Mouse (Mus musculus) spleen, adult 18-20 months (tissue): Measurements from ENCODE around the gene Abat.
"Not testable (repeated sequence)": the region's sequence is repeated elsewhere in the genome, so short reads cannot be mapped to it uniquely, and the experiment has no call there.

Experiments used
- DNase-seq, 2 experiments: peaks; one replicate each; pipeline ENCODE4 v3.0.0; 2022; ENCODE audit warnings: mixed read lengths in 2 of 2

Gene Abat

DNA sequence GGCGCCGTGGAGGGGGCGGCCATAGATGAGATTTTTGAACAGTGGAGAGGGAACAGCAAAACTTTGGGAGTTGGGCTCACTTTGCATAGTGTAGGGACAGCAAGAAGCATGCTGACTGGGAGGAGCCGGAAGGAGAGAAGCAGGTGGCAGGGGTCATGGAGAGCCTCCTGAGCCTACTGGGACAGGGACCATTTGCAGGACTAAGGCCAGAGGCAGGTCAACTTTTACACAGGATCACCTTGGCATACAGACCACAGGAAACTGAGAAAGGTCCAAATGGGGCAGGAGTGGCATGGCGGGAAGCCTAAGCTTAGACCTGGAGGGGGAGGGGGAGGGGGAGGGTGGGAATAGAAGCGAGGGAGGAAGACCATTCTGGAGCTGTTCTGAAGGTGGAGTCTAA is 20.2 kb downstream of the Abat start:
- no peak for DNase-seq

DNA sequence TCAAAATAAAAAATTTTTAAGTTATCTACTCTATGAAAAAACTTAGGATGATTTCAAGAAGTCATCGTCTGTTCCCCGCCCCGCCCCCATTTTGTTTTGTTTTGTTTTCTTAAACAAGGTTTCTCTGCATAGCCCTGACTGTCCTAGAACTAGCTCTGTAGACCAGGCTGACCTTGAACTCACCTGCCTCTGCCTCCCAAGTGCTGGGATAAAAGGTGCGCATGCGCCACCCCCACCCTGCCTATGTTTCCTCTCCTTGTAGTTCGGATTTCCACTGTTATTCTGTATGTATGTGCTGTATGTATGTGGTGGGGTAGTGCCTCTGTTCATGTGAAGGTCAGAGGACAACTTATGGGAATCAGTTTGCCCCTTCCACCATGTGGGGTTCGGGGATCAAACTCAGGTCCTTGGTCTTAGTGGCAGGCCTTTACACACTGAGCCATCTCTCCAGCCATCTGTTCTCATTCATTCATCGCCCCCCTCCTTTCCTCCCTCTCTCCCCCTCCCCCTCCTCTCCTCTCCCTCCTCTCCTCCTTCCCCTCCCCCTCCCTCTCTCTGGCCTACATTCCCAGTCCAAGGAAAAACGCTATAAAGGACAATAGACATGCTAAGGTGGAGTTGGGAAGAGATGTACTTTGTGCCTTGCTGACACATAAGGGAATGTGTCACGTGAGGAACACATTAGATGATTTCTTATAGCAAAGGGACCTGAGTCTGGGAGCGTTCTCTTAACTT is 21.4 kb downstream of the Abat start:
- DNase-seq = no peak

DNA sequence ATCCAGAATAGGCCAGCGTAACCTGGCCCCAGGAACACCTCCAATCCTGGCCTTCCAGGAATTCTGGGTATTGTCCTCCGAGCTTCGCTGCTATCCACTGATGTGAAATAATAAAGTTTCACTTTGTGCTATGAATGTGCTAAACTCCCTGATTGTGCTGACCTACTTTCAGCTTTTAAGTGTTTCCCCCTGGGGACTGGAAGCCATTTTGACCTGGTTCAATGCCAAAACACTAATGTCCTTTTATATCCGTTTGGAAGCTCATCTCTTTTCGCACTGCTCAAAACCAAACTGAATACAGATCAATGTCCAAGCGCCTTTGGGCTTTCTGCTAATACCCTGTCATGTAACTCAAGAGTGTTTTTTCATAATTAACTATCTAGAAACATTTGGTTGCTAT is 22.2 kb downstream of the Abat start:
- no peak for DNase-seq

DNA sequence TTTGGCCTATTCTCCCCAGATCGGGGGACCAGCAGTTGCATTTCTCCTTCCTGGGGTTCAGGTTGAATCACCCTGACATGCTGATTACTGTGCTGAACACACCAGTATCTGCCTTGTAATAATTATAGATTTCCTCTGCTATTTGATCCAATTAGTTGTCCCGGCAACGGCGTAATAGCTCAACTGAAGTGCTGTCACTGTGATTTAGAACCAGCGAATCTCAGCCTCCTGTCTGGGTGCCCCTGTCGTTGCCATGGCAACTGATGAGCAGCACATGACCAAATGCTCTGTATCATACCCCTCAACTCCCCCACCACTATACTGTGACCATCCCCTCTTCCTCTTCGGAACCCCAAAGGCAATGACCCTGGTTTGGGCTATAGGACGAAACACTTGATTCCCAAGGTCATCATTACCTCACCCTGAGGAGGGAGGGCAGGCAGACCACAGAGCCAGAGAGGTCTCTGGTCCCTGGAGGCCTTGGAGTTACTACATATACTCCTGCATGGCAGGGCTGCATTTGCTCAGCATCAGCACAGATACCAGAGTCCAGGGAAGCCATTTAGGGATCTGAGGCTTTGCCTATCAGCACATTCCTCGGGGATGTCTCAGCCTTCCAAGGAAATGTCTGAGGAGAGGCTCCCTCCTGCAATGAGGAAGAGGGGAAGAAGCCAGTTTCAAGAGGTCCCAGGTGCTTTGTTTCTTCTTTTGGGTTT is 26.1 kb downstream of the Abat start:
- DNase-seq = no peak

DNA sequence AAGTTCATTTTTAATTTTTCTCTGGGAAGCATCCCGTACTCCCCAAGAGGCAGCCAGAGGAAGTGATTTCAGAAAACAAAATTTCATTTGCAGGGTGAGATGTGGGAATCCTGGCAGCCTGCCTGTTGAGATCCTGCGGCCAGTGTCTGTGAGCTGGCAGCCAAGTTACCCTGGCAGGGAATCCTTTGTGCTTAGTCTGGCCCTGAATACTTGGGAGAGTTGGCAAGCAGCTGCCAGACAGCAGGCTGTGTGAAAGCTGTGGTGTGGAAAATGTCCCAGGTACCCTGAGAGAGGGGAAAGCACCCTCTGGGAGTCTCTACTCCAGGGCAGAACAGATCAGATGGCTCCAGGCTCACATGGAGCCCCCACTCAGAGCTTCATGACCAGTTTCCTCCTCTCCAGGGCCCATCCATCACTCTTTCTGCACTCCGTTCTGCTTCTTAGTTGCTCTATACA is 27.7 kb downstream of the Abat start:
- DNase-seq = peak in 1 of 2 experiments; percentile 10

DNA sequence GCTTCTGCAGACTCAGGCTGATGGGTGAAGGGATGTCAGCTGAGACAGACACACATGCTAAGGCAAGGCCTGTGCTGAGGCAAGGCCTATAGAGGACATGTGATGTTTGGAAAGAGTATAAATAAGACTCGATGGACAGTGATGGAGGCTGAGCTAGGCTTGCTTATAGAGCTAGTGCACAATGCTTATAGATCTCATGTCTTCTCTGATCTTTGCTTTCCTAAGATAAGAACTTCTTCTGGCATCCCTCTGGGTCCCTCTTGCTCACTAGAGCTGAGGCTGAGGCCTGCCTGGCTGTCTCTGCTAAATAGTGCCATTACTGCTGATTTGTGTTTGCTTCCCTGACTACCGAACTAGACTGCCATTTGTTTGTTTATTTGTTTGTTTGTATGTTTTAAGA is 34.6 kb downstream of the Abat start:
- no peak for DNase-seq

DNA sequence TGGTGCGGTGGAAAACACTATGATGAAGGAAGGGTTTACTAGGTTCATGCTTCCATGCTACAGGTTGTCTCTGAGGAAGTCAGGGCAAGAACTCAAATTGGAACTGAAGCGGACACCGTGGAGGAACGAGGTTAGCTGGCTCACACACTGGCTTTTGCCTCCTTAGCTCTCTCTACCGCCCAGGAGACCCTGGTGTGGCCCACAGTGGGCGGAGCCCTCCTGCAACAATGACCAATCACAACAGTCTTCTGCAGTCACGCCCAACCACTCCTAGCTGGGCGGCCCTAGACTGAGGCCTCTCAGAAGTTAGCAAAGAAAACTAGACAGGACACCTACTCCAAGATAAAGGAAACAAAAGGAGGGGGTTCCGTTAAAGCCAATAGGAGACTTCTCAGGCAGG is 36.3 kb downstream of the Abat start:
- no peak for DNase-seq

DNA sequence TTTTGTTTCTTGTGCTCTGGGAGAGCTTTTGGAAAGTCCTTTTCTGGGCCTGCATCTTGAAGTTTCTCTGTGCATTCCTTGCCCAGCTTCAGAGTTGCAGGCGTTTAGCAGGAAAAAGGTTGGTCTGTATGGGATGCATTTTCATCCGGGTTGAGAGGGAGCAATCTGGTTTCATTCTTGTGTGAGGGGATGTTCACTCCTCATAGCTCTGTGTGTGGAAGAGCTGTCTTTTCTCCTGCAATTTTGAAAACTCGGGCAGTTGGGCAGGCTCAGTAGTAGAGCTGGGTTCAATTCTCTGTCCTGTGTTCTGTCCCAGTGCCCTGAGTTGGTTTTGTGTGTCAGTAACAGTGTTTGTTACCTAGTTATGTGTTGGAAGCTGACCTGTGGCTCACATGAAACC is 41.1 kb downstream of the Abat start:
- no peak for DNase-seq

DNA sequence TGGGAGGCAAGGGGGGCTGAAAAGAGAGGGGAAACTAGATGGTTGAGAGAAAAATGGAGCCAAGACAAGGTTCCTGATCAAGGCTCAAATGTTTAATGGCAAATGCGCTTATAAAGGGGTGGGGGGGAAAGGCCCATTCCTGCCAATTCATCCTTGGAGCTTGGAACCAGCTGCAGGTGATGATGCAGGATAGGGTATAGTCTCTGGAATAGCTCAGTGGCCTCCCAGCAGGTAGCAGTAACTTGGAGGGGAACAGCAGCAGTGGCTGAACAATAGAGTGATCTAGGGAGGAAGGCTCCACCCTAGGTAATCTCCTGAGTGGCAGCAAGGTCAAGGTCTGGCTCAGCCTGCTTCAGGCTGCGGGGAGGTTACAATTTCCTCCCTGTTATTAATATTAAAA is 41.5 kb downstream of the Abat start:
- not testable (repeated sequence) for DNase-seq

DNA sequence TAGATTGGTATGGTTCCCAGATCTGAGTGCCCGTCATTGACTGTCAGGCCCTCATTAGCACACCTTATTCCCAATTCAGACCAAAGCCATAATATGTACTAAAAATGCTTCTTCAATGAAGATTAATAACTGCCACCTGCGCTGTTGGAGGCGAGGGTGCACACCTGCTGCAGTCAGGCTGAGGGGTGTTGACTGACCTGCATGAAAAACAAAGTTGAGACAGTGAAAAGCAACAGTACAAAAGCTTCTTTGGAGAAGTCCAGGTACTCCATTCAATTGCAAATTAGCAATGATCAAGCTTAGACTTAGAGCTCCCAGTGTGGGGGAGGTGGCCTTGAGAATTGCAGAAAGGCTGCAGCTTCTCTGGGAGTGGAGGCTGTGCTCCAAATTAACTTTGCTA is 42.1 kb downstream of the Abat start:
- DNase-seq = not testable (repeated sequence)

DNA sequence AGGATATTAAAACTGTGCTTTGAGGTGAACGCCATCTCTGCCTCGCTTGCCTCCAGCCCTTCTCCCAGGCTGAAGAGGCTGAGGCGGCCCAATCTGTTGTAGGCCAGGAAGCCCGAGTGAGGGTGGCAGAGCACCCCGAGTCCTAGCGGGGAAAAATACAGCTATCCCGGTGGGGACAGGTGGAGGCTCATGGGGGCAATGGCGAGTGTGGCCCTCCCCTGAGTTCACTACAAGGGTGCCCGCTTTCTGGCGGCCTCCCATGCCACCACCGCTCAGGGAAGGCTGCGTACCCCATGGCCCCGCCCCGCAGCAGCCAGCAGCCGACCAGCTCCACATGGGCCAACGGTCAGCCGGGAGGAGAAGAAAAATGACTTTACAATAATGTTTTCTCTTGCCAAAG is 46.9 kb downstream of the Abat start:
- DNase-seq = no peak

DNA sequence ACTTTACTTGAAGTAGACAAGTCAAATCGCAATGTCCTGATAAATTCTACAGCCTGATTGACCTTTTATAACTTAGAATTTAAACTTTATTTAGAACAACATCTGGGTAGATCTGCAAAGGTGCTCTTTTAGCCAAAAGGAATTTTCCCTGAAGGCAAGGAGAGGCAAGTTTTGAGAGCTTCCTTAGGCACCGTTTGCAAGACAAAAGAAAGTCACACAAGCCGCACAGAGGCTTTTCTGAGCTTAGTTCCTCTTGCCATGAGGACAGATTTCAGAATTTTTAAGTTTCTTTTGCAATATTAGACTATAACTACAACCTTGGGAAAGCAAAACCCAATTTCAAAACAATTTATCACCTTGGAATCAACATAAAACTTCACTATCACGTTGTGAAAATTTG is 47.9 kb downstream of the Abat start:
- DNase-seq = not testable (repeated sequence)

DNA sequence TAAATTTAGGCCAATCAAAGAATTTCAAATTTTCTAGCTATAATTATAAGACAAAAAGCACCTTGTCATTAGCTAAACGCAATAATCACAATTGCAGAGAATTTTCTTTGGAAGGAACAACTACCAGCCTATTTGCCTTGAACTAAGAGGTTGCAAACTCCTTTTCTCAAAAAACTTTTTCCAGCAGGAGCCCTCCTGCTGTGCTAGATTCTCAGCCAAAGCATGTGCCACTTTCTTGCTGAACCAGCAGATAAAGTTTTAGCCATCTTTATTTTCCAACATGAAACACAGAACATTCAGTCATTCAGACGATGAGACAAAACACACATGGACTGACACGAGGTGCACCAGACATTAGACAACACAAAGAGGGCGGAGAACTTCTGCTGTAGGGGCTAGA is 48.6 kb downstream of the Abat start:
- not testable (repeated sequence) for DNase-seq

DNA sequence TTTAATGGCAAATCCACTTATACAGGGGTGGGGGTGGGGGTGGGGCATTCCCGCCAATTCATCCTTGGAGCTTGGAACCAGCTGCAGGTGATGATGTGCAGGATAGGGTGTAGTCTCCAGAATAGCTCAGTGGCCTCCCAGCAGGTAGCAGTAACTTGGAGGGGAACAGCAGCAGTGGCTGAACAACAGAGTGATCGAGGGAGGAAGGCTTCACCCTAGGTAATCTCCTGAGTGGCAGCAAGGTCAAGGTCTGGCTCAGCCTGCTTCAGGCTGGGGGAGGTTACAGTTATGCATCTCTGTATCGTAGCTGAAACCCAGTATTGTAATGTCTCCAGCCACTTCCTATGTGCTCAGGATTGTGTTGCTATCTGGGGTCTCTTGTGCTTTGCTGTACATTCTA is 49.6 kb downstream of the Abat start:
- DNase-seq = not testable (repeated sequence)

DNA sequence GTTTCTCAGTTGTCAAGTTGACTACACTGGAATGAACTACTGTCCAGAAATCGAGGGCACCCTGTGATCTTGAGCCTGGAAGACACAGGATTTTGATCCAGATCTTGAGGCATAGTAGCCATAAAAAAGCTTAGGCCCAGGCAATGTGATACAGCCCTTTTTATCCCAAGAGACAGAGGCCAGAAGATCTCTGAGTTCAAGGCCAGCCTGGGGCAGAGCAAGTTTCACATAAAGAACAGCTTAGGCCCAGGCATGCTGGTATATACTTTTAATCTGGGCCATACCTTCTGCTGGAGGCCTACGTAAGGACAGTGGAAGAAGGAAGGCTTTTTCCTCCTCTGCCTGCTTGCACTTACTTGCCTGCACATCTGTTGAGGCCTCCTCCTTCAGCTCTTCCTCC is 51.6 kb downstream of the Abat start:
- DNase-seq = no peak

DNA sequence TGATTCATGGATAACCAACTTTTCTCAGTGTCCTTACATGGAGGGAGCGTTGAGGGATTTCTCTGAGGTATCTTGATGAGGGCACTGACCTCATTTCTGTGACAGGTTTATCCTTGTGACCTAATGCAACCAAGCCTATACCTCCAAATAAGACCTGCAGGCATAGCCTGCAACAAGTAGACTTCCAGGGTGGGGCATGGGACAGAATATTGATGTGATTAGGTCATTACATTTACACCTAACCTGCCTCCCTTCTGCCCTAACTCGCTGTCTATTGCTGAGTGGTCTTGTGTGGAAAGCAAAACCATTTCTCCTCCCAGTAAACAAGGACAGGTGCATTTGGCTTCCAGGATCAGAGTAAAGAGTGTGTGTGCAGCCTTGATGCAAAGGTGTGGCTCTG is 52.3 kb downstream of the Abat start:
- DNase-seq = no peak

DNA sequence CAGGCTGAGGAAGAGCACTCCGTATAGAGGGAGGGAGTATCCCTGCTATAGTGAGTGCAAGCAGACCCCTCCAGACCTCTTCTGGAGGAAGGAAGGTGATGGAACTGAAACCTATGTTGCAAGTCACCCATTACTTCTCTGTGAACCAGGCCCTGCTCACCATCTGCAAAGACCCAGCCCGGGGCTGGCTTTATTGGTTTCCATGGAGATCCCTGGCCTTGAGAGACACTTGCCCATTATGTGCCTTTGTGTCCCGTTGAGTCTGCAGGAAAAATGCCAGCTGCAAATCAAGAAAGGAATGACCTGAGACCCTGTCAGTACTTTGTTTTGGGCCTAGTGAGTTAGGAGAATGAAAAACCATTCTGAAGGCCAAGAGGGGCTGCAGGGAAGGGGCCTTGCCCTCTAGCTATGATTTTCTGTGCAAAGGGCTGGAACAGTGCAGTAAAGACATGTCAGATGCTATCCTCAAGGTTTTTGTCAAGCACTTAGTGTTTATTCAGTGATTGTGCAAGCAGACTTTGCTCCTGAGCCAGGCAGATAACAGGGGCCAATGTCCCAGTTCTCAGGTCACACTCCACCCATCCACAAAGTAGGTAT is 53.0 kb downstream of the Abat start:
- DNase-seq = no peak

DNA sequence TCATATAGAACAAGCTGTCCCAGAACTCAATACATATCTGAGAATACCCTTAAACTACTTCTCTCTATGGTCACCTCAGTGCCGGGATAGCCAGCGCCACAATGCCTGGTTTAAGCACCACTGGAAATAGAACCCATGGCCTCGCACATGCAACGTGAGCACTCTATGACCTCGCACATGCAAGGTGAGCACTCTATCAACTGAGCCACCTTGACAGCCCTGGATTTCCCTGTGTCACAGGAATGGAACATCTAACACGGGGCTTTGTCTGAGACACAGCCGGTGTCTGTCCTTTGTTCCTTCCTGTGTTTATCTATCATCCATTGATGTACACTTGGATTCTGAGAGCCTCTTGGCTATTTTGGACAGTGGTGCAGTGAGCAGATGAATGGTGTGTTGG is 55.7 kb downstream of the Abat start:
- no peak for DNase-seq

DNA sequence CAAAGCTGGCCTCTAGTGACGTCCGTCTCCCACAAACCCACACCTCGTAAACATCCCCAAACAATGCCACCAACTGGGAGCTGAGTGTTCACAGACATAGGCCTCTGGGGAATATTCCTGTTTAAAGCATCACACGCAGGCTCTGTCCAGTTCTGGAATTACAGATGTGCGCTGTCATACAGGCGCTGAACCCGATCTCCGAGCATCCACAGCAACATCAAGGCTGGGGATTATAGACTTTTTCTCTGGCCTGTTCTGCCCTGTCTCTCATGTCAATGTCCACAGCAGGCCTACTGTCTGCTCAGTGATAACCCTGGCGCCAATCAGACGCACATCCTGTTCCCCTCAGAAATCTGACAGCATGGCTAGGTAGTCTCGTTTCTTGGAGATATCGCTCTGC is 57.1 kb downstream of the Abat start:
- no peak for DNase-seq

DNA sequence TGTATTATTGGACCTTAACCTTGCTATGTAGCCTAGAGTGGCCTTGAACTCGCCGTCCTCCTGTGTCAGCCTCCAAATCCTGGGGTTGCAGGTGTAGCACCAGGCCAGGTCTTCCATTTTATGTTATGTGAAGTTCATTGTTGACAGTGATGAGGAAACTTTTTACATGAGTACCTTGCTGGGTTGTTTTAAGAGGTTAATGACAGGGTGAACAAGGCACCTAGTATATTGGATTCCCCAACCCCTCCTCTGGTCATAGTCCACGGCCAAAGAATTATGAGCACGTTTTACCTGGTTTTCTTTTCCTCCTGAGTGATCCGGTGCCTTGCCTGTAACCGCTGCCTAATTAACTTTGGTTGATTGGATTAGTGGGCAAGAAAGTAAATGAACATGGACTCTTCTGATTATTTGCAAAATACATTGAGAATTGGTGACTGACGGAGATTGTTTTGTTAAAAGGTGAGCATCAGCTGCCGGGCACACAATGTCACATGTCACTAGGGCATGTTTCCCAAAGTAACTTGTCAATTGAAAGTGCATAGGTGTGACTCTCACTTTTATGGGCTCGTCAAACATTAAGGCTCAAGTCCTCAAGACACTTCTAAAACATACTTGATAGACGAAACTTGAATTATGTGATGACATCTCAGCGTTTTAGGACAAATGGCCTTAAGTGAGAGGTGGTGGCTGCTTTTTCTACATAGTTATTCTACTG is 57.8 kb downstream of the Abat start:
- no peak for DNase-seq

DNA sequence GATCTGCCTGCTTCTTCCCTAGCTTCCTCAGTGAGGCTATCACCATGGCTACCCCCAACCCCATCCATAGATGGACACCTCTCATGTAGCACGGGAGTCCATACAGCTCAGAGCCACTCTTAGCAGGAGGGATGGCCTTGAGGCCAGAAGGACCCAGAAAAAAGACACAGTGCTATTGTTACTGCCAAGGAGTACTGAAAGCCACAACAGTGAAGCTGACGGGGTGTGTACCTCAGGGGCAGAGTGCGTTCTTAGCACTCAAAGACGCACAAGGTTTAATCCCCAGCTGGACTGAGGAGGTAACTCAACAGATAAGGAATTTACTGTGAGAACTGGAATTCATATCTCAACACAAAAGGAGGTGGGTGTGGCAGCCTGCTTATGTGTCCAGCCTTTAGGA is 59.8 kb downstream of the Abat start:
- DNase-seq = no peak

DNA sequence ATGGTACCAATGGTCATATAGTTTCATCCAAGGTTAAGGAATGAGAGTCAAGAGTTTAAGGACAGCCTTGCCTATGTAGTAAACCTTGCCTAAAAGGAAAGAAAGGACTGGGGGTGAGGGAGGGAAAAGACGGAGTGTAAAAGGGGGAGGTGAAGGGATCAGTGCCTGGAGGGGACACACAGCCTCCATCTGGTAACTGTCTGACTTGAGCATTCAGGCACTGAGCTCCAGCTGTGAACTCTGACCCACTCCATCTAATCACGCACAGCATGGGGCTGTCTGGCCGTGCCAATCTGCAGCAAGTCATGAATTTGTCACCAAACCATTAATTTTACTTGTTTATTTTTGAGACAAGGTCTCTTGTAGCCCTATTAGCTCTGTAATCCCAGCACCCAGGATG is 60.5 kb downstream of the Abat start:
- no peak for DNase-seq

DNA sequence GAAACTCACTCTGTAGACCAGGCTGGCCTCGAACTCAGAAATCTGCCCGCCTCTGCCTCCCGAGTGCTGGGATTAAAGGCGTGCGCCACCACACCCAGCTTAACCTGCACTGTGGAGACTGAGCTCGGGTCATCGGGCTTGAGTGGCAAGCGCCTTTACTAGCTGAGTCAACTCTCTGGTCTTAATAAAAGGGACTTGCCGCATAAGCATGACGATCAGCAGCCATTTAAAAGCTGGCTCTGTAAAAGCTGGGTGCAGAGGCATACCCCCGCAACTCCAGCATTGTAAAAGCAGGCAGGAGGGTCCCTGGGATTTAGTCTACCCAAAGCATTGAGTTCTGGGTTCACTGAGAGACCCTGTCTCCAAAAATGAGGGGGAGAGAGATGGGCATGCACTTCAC is 61.1 kb downstream of the Abat start:
- no peak for DNase-seq

DNA sequence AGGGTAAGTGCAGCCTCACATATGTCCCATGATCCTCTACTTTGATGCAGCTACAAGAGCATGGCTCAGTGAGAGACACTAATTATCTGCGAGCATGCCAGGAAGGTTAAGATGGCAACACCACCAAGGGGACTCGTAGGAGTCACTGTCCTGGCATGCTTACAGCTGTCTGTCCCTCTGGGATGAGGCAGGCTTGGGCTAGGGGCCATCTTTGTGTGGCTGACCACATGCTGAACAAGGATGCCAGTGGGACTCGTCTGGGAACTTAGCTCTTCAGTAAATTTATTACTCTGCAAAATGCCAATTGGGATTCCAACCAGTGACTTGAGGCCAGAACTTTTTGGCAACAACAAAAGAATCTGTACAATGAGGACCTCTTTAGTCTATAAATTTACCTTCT is 62.9 kb downstream of the Abat start:
- DNase-seq = no peak
